Mouse (Mus musculus): Measurements from ENCODE around the gene Tiparp.

GRCm38 (mm10) chr3:65595196-65595595 lies 67.0 kb downstream of the Tiparp start:
- TF ChIP-seq CTCF (IDR thresholded peaks at IDR 0.05; ENCODE audit: control insufficient read depth, insufficient read depth, low read length) (no peak), POLR2A (IDR thresholded peaks at IDR 0.05; ENCODE audit: borderline replicate concordance, control insufficient read depth, low read depth, low read length) (no peak)
